Mouse (Mus musculus): ENCODE data around the gene Crybg2. TPM values are rescaled to one million over a fixed set of nuclear protein-coding genes. Genes with fewer than 3 reads are reported as not detected.

The Crybg2 gene
- total and polyA plus RNA-seq, 3 experiments = 0.65 to 2.3 TPM; not detected in 1

GRCm38 (mm10) chr4:134097015-134097608 is 36.5 kb downstream of the Crybg2 start:
- Histone ChIP-seq H3K27ac (ENCODE audit: control insufficient read depth, low read depth, low read length) (peak overlapping the region; percentile 13), H3K4me1 (ENCODE audit: control insufficient read depth in 1 of 2, insufficient read depth in 2 of 2, low read length in 2 of 2) (peaks cover 6 to 22% of the 10 kb centered on the region in 2 experiments), H3K36me3 (ENCODE audit: control insufficient read depth in 1 of 2, insufficient read depth in 2 of 2, low read length in 2 of 2) (peaks cover 0 to 13% of the 10 kb centered on the region in 2 experiments; a peak in 2 of 4 replicates), H3K4me3 (ENCODE audit: control insufficient read depth in 1 of 2, insufficient read depth in 1 of 2, low read depth in 2 of 2, low read length in 2 of 2) (no peak overlapping the region), H3K9me3 (replicated peaks; ENCODE audit: insufficient read depth, low read length) (no peaks in the 10 kb centered on the region), H3K9ac (ENCODE audit: control insufficient read depth, low read depth, low read length, poor library complexity, severe bottlenecking) (no peak overlapping the region), H3K27me3 (ENCODE audit: control insufficient read depth in 1 of 2, insufficient read depth in 2 of 2, low read length in 2 of 2) (no peaks in the 10 kb centered on the region), H3K79me2 (ENCODE audit: control insufficient read depth, insufficient read depth, low read length, poor library complexity) (no peaks in the 10 kb centered on the region)
- TF ChIP-seq RCOR1 (IDR thresholded peaks at IDR 0.05; ENCODE audit: low read depth, low read length) = 0 out of 2 replicates have a peak, but pooled peaks have one; percentile 23
- TF ChIP-seq MAZ (IDR thresholded peaks at IDR 0.05; ENCODE audit: low read depth, low read length) = no peak
- no peak for TF ChIP-seq ZMIZ1 (IDR thresholded peaks at IDR 0.05; ENCODE audit: low read depth, low read length)
- peak; percentile 74 for TF ChIP-seq ELF1 (IDR thresholded peaks at IDR 0.05; ENCODE audit: low read depth, low read length)
- TF ChIP-seq NELFE (IDR thresholded peaks at IDR 0.05; ENCODE audit: low read depth, low read length) = no peak
- TF ChIP-seq GATA1 (IDR thresholded peaks at IDR 0.05; ENCODE audit: low read depth, low read length) = peak; percentile 10; the same call in 1 of the 2 replicates
- TF ChIP-seq CHD2 (IDR thresholded peaks at IDR 0.05; ENCODE audit: low read length) = peak; percentile 51
- TF ChIP-seq SIN3A (IDR thresholded peaks at IDR 0.05; ENCODE audit: low read length) = peak; percentile 45; the same call in 1 of the 2 replicates
- DNase-seq (ENCODE audit: low read depth, low spot score) = peak; percentile 65

- peaks cover 0 to 18% of the 10 kb centered on the region in 2 experiments; a peak in 2 of 4 replicates for H3K36me3 ChIP-seq (ENCODE audit: control insufficient read depth in 1 of 2, insufficient read depth in 2 of 2, low read length in 2 of 2)
- no peak overlapping the region for H3K9ac ChIP-seq (ENCODE audit: control insufficient read depth, low read depth, low read length, poor library complexity, severe bottlenecking)
- H3K27me3 ChIP-seq (ENCODE audit: control insufficient read depth in 1 of 2, insufficient read depth in 2 of 2, low read length in 2 of 2) = no peaks in the 10 kb centered on the region
- H3K4me3 ChIP-seq (ENCODE audit: control insufficient read depth in 1 of 2, insufficient read depth in 1 of 2, low read depth in 2 of 2, low read length in 2 of 2) = no peak overlapping the region
- H3K79me2 ChIP-seq (ENCODE audit: control insufficient read depth, insufficient read depth, low read length, poor library complexity) = no peaks in the 10 kb centered on the region; the same call in 1 of the 2 replicates
- no peaks in the 10 kb centered on the region for H3K9me3 ChIP-seq (replicated peaks; ENCODE audit: insufficient read depth, low read length)
- no peak overlapping the region for H3K27ac ChIP-seq (ENCODE audit: control insufficient read depth, low read depth, low read length)
- peaks cover 6 to 20% of the 10 kb centered on the region in 2 experiments for H3K4me1 ChIP-seq (ENCODE audit: control insufficient read depth in 1 of 2, insufficient read depth in 2 of 2, low read length in 2 of 2)
- no peak for TF ChIP-seq ZMIZ1 (IDR thresholded peaks at IDR 0.05; ENCODE audit: low read depth, low read length)
- no peak for TF ChIP-seq NRF1 (IDR thresholded peaks at IDR 0.05; ENCODE audit: insufficient read depth, low read depth, low read length, poor library complexity, severe bottlenecking)
- TF ChIP-seq USF1 (IDR thresholded peaks at IDR 0.05; ENCODE audit: low read depth, low read length) = no peak
- TF ChIP-seq CHD1 (IDR thresholded peaks at IDR 0.05; ENCODE audit: low read depth, low read length) = no peak
- TF ChIP-seq USF2 (IDR thresholded peaks at IDR 0.05; ENCODE audit: borderline replicate concordance in 1 of 2, insufficient read depth in 1 of 2, low read depth in 1 of 2, low read length in 2 of 2) = no peak
- no peak for TF ChIP-seq ZC3H11A (IDR thresholded peaks at IDR 0.05; ENCODE audit: low read depth, low read length)
- TF ChIP-seq SIN3A (IDR thresholded peaks at IDR 0.05; ENCODE audit: low read length) = no peak
- TF ChIP-seq MXI1 (IDR thresholded peaks at IDR 0.05; ENCODE audit: low read depth, low read length) = no peak
- TF ChIP-seq SMC3 (IDR thresholded peaks at IDR 0.05; ENCODE audit: low read depth, low read length) = no peak
- TF ChIP-seq MEF2A (IDR thresholded peaks at IDR 0.05; ENCODE audit: extremely low read depth, insufficient replicate concordance, low read depth, low read length, poor library complexity, severe bottlenecking) = no peak
- TF ChIP-seq CTCF (IDR thresholded peaks at IDR 0.05 in 2 of 3, conservative IDR thresholded peaks at IDR 0.05 in 1 of 3; ENCODE audit: control insufficient read depth in 1 of 3, insufficient read depth in 1 of 3, low read depth in 2 of 3, low read length in 3 of 3, poor library complexity in 1 of 3, severe bottlenecking in 1 of 3) = no peak
- no peak for TF ChIP-seq ELF1 (IDR thresholded peaks at IDR 0.05; ENCODE audit: low read depth, low read length)
- no peak for TF ChIP-seq MAFK (IDR thresholded peaks at IDR 0.05; ENCODE audit: borderline replicate concordance, low read depth, low read length)
- no peak for TF ChIP-seq BHLHE40 (IDR thresholded peaks at IDR 0.05; ENCODE audit: borderline replicate concordance, low read depth, low read length)
- TF ChIP-seq POLR2AphosphoS2 (IDR thresholded peaks at IDR 0.05; ENCODE audit: low read length) = no peak
- TF ChIP-seq TAL1 (IDR thresholded peaks at IDR 0.05; ENCODE audit: low read length) = no peak
- TF ChIP-seq E2F4 (IDR thresholded peaks at IDR 0.05; ENCODE audit: borderline replicate concordance, low read depth, low read length) = no peak
- no peak for TF ChIP-seq ZNF384 (IDR thresholded peaks at IDR 0.05; ENCODE audit: low read depth, low read length)
- no peak for TF ChIP-seq RCOR1 (IDR thresholded peaks at IDR 0.05; ENCODE audit: low read depth, low read length)
- no peak for DNase-seq (ENCODE audit: low read depth, low spot score)
These were observed 38.0 kb downstream of the Crybg2 start for GRCm38 (mm10) chr4:134098628-134099027.

Measured in MEL (cell line).